Mouse (Mus musculus) forebrain, embryonic 11.5 days (tissue): ENCODE results near the gene Siah2. TPM values are rescaled to one million over a fixed set of nuclear protein-coding genes. Genes with fewer than 3 reads are reported as not detected.

Experiments
- ATAC-seq: fragments of 200-750 bp; cut with Nextera tagmentation; replicated peaks from 2 replicates; pipeline ENCODE4 v1.8.0; 2017; ENCODE audit warnings: moderate TSS enrichment; ENCODE audit not compliant: low FRiP score
- DNase-seq: peaks from one replicate; pipeline ENCODE4 v3.0.0-alpha.2; 2017; ENCODE audit warnings: low spot score
- H3K27ac ChIP-seq: fragments of 300-500 bp; sonication (generic); 2 replicates; pipeline ENCODE4 v1.5.1; 2014; ENCODE audit warnings: low read depth, low read length
- H3K27me3 ChIP-seq: fragments of 300-500 bp; sonication (generic); 2 replicates; pipeline ENCODE4 v1.6.1; 2014; ENCODE audit warnings: mild to moderate bottlenecking, low read length, mixed read lengths; ENCODE audit not compliant: control insufficient read depth, insufficient read depth
- H3K36me3 ChIP-seq: fragments of 300-500 bp; sonication (generic); 2 replicates; pipeline ENCODE4 v1.6.1; 2014; ENCODE audit warnings: mild to moderate bottlenecking, low read length, moderate library complexity, mixed read lengths; ENCODE audit not compliant: control insufficient read depth, insufficient read depth
- H3K4me1 ChIP-seq: fragments of 300-500 bp; sonication (generic); replicated peaks from 2 replicates; pipeline ENCODE4 v1.6.1; 2014; ENCODE audit warnings: low read length, mixed read lengths; ENCODE audit not compliant: control insufficient read depth, insufficient read depth
- H3K4me2 ChIP-seq: fragments of 300-500 bp; sonication (generic); 2 replicates; pipeline ENCODE4 v1.6.1; 2014; ENCODE audit warnings: low read depth, mild to moderate bottlenecking, low read length, moderate library complexity, mixed read lengths; ENCODE audit not compliant: severe bottlenecking
- H3K4me3 ChIP-seq: fragments of 300-500 bp; sonication (generic); 2 replicates; pipeline ENCODE4 v1.5.1; 2014; ENCODE audit warnings: low read depth, low read length
- H3K9ac ChIP-seq: fragments of 300-500 bp; sonication (generic); 2 replicates; pipeline ENCODE4 v1.6.1; 2014; ENCODE audit warnings: low read length
- H3K9me3 ChIP-seq: fragments of 300-500 bp; sonication (generic); 2 replicates; pipeline ENCODE4 v1.6.1; 2016; ENCODE audit warnings: low read length, mixed read lengths; ENCODE audit not compliant: control insufficient read depth
- WGBS: fragments of 180-500 bp; shearing (Covaris S2); extraction: QIAGEN DNeasy Blood & Tissue Kit; methylation state at CpG from one replicate; pipeline ENCODE4 v1.1.7; 2014; 5-methylcytosine and 5-hydroxymethylcytosine counted together
- polyA plus RNA-seq: library from polyadenylated mRNA; unstranded; fragments of >200 nt; fragmentation: Nextera tagmentation; extraction: Ambion mirVana; gene quantifications from 2 replicates; pipeline ENCODE4 v1.2.1, GENCODE M21; 2014

The Siah2 gene
- 4.0 and 5.7 TPM in 2 replicates for polyA plus RNA-seq

DNA sequence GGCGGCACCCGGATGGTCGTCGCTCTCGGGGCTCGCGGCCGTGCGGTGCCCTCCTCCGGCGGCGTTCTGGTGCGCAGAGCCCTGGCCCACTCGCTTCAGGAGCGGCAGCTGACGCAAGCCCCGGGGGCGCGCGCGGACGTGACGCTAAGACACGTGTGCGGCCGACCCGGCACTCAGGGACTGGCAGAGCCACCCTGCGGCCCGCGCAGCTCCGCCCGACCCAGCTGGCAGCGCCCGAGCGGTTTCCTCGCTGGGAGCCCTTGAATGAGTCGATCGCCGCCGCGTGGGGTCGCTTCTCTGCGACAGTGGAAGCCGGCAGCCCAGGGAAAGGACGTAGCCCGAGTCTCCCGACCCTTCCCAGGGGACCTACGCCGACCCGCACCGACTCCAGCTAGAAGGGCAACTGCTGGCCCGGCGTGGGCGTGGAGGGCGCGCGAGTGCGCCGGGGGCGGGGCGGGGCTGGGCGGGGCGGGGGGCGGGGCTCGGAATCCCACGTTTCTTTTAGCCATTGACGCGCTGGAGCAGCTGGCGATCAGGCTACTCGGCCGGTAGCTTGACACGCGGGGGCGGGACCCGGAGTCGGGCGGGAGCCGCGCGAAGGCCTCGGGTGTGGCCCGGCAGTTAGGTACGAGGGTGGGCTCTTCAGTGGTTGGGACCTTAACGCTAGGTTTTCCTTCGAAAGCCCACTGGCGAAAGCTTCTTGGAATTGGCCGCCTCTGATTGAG, at the start of gene Siah2:
Gene Siah2, minus strand, starts transcription at position 404 of the 725 bp plus-strand sequence.
- Histone ChIP-seq H3K9ac (peak within 1 kb of the TSS; percentile 74), H3K27ac (peak within 1 kb of the TSS; percentile 31; the same call in 1 of the 2 replicates), H3K36me3 (no peaks in the 10 kb centered on the region), H3K27me3 (peaks cover 7% of the 10 kb centered on the region), H3K9me3 (no peaks in the 10 kb centered on the region), H3K4me3 (peak within 1 kb of the TSS; percentile 72), H3K4me2 (peak within 1 kb of the TSS; percentile 95), H3K4me1 (peaks cover 3% of the 10 kb centered on the region; the same call in 1 of the 2 replicates)
- ATAC-seq (peak; percentile 92), DNase-seq (peak; percentile 91)
- WGBS, result 2% methylated on average over 85 of the region's 87 CpGs

DNA sequence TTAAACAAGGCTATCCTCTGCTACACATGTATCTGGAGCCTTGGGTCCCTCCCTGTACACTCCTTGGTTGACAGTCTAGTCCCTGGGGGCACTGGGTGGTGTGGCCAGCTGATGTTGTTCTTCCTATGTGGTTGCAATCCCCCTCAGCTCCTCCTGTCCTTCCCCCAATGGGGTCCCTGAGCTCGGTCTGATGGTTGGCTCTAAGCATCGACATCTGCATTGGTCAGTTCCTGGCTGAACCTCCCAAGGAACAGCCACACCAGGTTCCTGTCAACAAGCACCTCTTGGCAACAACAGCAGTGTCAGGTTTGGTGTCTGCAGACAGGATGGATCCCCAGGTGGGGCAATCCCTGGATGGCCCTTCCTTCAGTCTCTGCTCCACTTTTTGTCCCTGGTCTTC, 47.3 kb upstream of the Siah2 start:
- whole genome bisulfite sequencing, result 69% methylated on average over 2 of the region's 2 CpGs
- ATAC-seq (no peak), DNase-seq (no peak)
- no peak overlapping the region for H3K9ac ChIP-seq
- H3K4me2 ChIP-seq, result no peak overlapping the region
- H3K27ac ChIP-seq, result no peak overlapping the region
- H3K9me3 ChIP-seq, result no peaks in the 10 kb centered on the region
- no peaks in the 10 kb centered on the region for H3K4me1 ChIP-seq
- no peak overlapping the region for H3K4me3 ChIP-seq
- H3K27me3 ChIP-seq, result no peaks in the 10 kb centered on the region
- no peaks in the 10 kb centered on the region for H3K36me3 ChIP-seq

DNA sequence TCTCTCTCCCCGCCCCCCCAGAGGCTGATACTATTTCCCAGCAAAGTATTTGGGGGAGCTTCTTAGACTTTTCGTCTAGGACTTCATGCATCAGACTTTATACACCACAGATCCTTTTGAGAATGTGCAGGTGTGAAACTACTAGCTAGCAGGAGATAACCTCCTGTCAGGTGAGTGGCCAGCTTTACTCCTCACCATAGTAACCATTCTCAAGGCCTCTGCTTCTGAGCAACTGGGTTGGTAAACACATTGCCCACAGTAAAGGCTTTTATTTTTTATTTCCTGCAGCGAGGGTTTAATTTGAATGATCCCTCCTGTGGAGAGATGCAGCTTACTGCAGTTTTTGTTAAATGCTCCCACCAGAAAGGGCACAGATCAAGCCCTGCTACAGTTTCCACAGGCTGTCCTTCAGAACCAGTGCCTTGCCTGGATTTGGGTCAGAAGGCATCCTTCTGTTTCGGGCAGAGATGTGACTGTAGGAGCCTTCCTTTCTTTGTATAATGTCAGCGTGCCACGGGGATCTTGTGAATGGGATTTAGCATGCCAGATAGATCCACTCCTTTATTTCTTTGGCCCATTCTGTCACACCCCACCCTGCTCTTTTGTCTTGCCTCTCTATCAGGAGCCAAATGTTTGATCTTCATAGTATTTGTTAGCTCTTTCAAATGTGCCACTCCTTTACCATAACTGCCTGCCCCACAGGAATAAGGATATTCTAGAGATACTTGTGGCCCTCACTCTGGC, 46.3 kb upstream of the Siah2 start:
- Histone ChIP-seq H3K27ac (no peak overlapping the region), H3K9me3 (no peaks in the 10 kb centered on the region), H3K4me1 (no peaks in the 10 kb centered on the region), H3K9ac (no peak overlapping the region), H3K4me3 (no peak overlapping the region), H3K27me3 (no peaks in the 10 kb centered on the region), H3K4me2 (no peak overlapping the region), H3K36me3 (no peaks in the 10 kb centered on the region)
- DNase-seq (no peak), ATAC-seq (no peak)
- WGBS, result 8% methylated on average over 6 of the region's 6 CpGs

DNA sequence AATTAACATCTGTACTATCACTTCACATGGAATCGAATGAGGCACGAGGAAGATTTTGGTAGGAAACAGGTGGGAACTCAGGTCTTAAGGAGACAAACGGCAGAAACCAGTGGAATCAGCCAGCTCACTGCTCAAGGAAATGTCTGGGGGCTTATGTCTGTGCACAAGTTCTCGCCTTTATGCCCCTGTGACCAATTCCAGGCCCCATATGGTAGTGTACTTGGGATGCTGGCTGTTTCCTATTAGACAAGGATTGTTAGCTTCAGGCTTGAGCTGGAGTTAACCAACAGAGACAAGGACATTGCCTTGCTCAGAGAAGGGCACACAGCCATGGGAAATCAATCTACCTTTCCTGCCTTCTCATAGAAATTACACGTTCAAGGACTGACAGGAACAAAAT, 39.3 kb upstream of the Siah2 start:
- H3K27ac ChIP-seq, result no peak overlapping the region
- no peak overlapping the region for H3K4me3 ChIP-seq
- no peak overlapping the region for H3K9ac ChIP-seq
- peaks cover 2% of the 10 kb centered on the region; the same call in 1 of the 2 replicates for H3K4me1 ChIP-seq
- no peaks in the 10 kb centered on the region for H3K9me3 ChIP-seq
- ATAC-seq, result no peak
- H3K27me3 ChIP-seq, result no peaks in the 10 kb centered on the region
- DNase-seq, result no peak
- no peak overlapping the region for H3K4me2 ChIP-seq
- WGBS, result 79% methylated on average over 5 of the region's 5 CpGs
- H3K36me3 ChIP-seq, result no peaks in the 10 kb centered on the region

DNA sequence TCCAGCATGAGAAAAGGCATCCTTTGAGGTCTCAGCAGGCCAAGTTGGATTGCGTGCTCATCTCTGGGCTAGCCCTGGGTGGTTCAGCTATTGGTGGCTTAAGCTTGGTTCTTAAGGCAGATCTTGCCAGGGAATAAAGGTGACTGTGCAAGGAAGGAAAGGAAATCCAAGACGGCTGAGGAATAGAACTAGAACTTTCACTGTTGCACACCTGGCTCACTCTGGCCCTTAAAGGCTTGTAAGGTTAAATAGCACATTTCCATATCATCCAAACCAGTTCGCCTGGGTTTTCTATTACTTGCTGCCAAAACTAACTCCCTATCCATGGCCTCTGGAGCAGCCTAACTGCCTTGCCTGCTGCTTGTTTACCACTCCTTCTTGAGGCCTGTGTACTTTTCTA, 38.4 kb upstream of the Siah2 start:
- DNase-seq (no peak), ATAC-seq (no peak)
- Histone ChIP-seq H3K9ac (no peak overlapping the region), H3K4me1 (peaks cover 2% of the 10 kb centered on the region; the same call in 1 of the 2 replicates), H3K9me3 (no peaks in the 10 kb centered on the region), H3K27ac (no peak overlapping the region), H3K36me3 (no peaks in the 10 kb centered on the region), H3K27me3 (no peaks in the 10 kb centered on the region), H3K4me3 (no peak overlapping the region), H3K4me2 (no peak overlapping the region)
- WGBS, result 86% methylated on average over 3 of the region's 3 CpGs

DNA sequence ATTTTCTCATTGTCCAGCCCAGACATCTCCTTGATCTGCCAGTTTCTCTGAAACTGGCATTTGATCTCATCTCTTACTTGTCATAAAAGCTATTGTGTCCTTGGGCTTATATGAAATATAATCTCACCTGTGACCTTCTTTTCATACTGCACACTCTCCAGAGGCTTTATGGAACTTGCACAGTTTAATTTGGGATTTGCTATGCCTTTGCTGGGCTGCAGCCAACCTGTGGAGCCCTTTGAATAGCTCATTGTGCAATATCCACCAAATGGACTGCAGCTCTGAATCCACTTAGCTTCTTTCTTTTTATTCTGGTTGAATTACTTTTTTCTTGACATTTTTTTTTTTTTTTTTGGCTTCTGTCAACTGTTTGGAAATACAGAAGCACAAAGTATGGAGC, 37.3 kb upstream of the Siah2 start:
- Histone ChIP-seq H3K36me3 (no peaks in the 10 kb centered on the region), H3K9me3 (no peaks in the 10 kb centered on the region), H3K4me3 (no peak overlapping the region), H3K27ac (no peak overlapping the region), H3K27me3 (no peaks in the 10 kb centered on the region), H3K4me1 (peaks cover 2% of the 10 kb centered on the region; the same call in 1 of the 2 replicates), H3K4me2 (no peak overlapping the region), H3K9ac (no peak overlapping the region)
- DNase-seq (no peak), ATAC-seq (no peak)

DNA sequence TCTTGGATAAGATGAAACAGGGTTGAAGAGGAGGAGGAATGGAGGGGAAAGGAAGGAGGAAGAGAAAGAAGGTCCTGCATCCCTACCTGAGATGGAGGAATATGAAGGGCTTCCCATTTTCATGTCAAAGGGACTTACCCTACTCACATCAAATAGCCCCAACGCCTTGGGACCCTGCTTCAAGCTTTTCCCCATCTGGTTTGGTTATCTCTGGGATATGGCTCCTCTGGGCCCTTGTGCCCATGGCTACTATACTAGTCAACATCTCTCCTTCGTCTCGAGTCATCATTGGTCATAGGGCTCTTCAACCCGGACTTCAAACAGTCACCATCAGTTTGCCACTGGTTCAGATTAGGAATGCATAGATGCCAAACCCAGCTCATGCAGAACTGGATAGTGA, 35.4 kb upstream of the Siah2 start:
- no peak overlapping the region for H3K4me3 ChIP-seq
- DNase-seq (no peak), ATAC-seq (no peak)
- no peak overlapping the region for H3K27ac ChIP-seq
- H3K9me3 ChIP-seq, result no peaks in the 10 kb centered on the region
- no peaks in the 10 kb centered on the region for H3K27me3 ChIP-seq
- whole genome bisulfite sequencing, result 87% methylated on average over 4 of the region's 4 CpGs
- H3K4me1 ChIP-seq, result peaks cover 2% of the 10 kb centered on the region; the same call in 1 of the 2 replicates
- no peaks in the 10 kb centered on the region for H3K36me3 ChIP-seq
- H3K9ac ChIP-seq, result no peak overlapping the region
- no peak overlapping the region for H3K4me2 ChIP-seq

DNA sequence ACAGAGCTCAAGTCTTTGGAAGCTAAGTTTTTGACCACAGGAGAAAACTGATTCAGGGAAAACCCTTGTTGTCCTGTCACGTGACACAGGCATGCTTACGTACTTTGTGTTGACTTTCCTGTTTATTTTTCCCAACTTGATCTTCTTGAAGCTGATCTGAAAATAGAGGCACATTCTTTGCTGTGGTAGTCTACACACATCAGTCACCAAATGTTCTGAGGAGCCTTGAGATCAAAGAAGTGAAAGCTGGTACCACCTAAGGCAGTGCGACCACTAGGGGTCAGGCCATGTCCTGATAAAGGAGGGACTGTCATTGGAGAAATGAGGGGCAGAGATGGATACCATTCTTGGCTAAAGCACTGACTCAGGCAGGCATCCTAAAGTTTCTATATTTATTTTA, 34.8 kb upstream of the Siah2 start:
- Histone ChIP-seq H3K9me3 (no peaks in the 10 kb centered on the region), H3K4me3 (no peak overlapping the region), H3K27ac (no peak overlapping the region), H3K4me1 (peaks cover 2% of the 10 kb centered on the region; the same call in 1 of the 2 replicates), H3K9ac (no peak overlapping the region), H3K36me3 (no peaks in the 10 kb centered on the region), H3K4me2 (no peak overlapping the region), H3K27me3 (no peaks in the 10 kb centered on the region)
- DNase-seq, result peak; percentile 53
- 47% methylated on average over 3 of the region's 3 CpGs for WGBS
- peak; percentile 61; the same call in 1 of the 2 replicates for ATAC-seq
